Mouse (Mus musculus): ENCODE measurements at regions not wholly inside any gene's neighbourhood (a gene's known extent, or its start where the extent isn't known, plus 50 kb on each side); places are given as distances from the start of the nearest gene placed in this dataset.

- intact Hi-C loops (cut with DNase I) = loop anchor here (5.0 kb wide), 1 partner anchor 182 kb away; the partner anchor contains the start of gene Tle3
- DNase-seq (ENCODE audit: low spot score in 2 of 2) = no peak
Observed at GRCm38 (mm10) chr9:61554611-61555010, 182.4 kb downstream of the Tle3 start.

- intact Hi-C loops (cut with DNase I) = loop anchor here (5.0 kb wide), 1 partner anchor 181 kb away; the partner anchor contains the start of gene Tle3
- no peak for DNase-seq (ENCODE audit: low spot score in 2 of 2)
Observed at GRCm38 (mm10) chr9:61553626-61554025, 181.5 kb downstream of the Tle3 start.

- DNase-seq (ENCODE audit: low spot score in 2 of 2) = no peak
- intact Hi-C loops (cut with DNase I) = loop anchor here (5.0 kb wide), 1 partner anchor 179 kb away; the partner anchor contains the start of gene Tle3
Observed at GRCm38 (mm10) chr9:61551361-61551760, 179.2 kb downstream of the Tle3 start.

GRCm38 (mm10) chr9:61550326-61550725, 178.2 kb downstream of the Tle3 start:
- intact Hi-C loops (cut with DNase I) = loop anchor here (5.0 kb wide), 1 partner anchor 178 kb away; the partner anchor contains the start of gene Tle3
- no peak for DNase-seq (ENCODE audit: low spot score in 2 of 2)

- no peak for DNase-seq (ENCODE audit: low spot score in 2 of 2)
- intact Hi-C loops (cut with DNase I) = loop anchor here (5.0 kb wide), 1 partner anchor 177 kb away; the partner anchor contains the start of gene Tle3
Observed at GRCm38 (mm10) chr9:61549692-61550241, 177.6 kb downstream of the Tle3 start.

- no peak for DNase-seq (ENCODE audit: low spot score in 2 of 2)
- intact Hi-C loops (cut with DNase I) = no loop called here
Observed at GRCm38 (mm10) chr9:61537316-61538189, 165.4 kb downstream of the Tle3 start.

GRCm38 (mm10) chr9:61533237-61533636, 161.1 kb downstream of the Tle3 start:
- intact Hi-C loops (cut with DNase I) = no loop called here
- DNase-seq (ENCODE audit: low spot score in 2 of 2) = no peak

GRCm38 (mm10) chr9:61530263-61531045, 158.3 kb downstream of the Tle3 start:
- intact Hi-C loops (cut with DNase I) = no loop called here
- no peak for DNase-seq (ENCODE audit: low spot score in 2 of 2)

- no peak for DNase-seq (ENCODE audit: low spot score in 2 of 2)
Observed at GRCm38 (mm10) chr9:61528286-61528865, 156.2 kb downstream of the Tle3 start.

GRCm38 (mm10) chr9:61527491-61528056, 155.4 kb downstream of the Tle3 start:
- no peak for DNase-seq (ENCODE audit: low spot score in 2 of 2)
- intact Hi-C loops (cut with DNase I) = no loop called here

More at GRCm38 (mm10) chr9:61528286-61528865, 156.2 kb downstream of the Tle3 start:
- intact Hi-C loops (cut with DNase I) = no loop called here

- intact Hi-C loops (cut with DNase I) = no loop called here
- no peak for DNase-seq (ENCODE audit: low spot score in 2 of 2)
Observed at GRCm38 (mm10) chr9:61520136-61520535, 148.0 kb downstream of the Tle3 start.

- intact Hi-C loops (cut with DNase I) = loop anchor here (10.0 kb wide), 1 partner anchor 143 kb away; the partner anchor contains the start of gene Tle3
- DNase-seq (ENCODE audit: low spot score in 2 of 2) = peak; percentile 56 to 70
Observed at GRCm38 (mm10) chr9:61517906-61518305, 145.7 kb downstream of the Tle3 start.

GRCm38 (mm10) chr9:61511436-61511835, 139.3 kb downstream of the Tle3 start:
- intact Hi-C loops (cut with DNase I) = loop anchor here (10.0 kb wide), 1 partner anchor 137 kb away; the partner anchor contains the start of gene Tle3
- no peak for DNase-seq (ENCODE audit: low spot score in 2 of 2)

GRCm38 (mm10) chr9:61510217-61510893, 138.2 kb downstream of the Tle3 start:
- intact Hi-C loops (cut with DNase I) = loop anchor here (10.0 kb wide), 1 partner anchor 136 kb away; the partner anchor contains the start of gene Tle3
- no peak for DNase-seq (ENCODE audit: low spot score in 2 of 2)

- intact Hi-C loops (cut with DNase I) = loop anchor here (10.0 kb wide), 1 partner anchor 135 kb away; the partner anchor contains the start of gene Tle3
- DNase-seq (ENCODE audit: low spot score in 2 of 2) = no peak
Observed at GRCm38 (mm10) chr9:61509591-61510191, 137.5 kb downstream of the Tle3 start.

- no peak for DNase-seq (ENCODE audit: low spot score in 2 of 2)
- intact Hi-C loops (cut with DNase I) = no loop called here
Observed at GRCm38 (mm10) chr9:61509091-61509490, 136.9 kb downstream of the Tle3 start.

- intact Hi-C loops (cut with DNase I) = no loop called here
- DNase-seq (ENCODE audit: low spot score in 2 of 2) = no peak
Observed at GRCm38 (mm10) chr9:61500851-61501250, 128.7 kb downstream of the Tle3 start.

- DNase-seq (ENCODE audit: low spot score in 2 of 2) = no peak
- intact Hi-C loops (cut with DNase I) = no loop called here
Observed at GRCm38 (mm10) chr9:61492896-61493295, 120.7 kb downstream of the Tle3 start.
